Mouse (Mus musculus): ENCODE measurements around the gene Pdlim7. TPM values are rescaled to one million over a fixed set of nuclear protein-coding genes. Genes with fewer than 3 reads are reported as not detected.

Gene Pdlim7
- polyA plus RNA-seq, 1 experiment from 2014 or later = 200 TPM

DNA sequence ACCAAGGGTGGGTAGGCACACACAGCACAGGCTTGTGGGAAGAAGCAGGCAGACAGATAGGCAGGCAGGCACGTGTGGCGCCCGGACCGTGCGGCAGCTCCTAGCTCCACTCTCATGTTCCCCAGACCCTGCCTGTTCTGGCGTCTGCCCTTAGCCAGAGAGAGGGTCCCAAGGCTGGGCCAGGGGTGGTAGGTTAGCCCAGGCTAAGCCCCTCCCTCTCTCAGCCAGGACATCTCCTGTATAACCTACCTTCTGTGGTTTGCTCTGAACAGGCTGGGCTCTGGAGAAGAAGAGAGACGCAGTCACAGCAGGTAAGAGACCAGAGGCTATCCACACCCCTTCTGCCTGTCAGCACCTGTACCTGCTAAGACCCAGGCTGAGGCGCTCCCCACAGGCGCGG lies 4.9 kb downstream of the Pdlim7 start:
- 95% methylated on average over 10 of the region's 10 CpGs for WGBS
- Histone ChIP-seq H3K4me1 (ENCODE audit: control insufficient read depth, insufficient read depth, low read length) (peaks cover 30% of the 10 kb centered on the region), H3K4me3 (ENCODE audit: low read length) (no peak overlapping the region), H3K4me2 (ENCODE audit: low read depth, low read length) (no peak overlapping the region), H3K27me3 (replicated peaks; ENCODE audit: control insufficient read depth, insufficient read depth, low read length) (no peaks in the 10 kb centered on the region), H3K9me3 (ENCODE audit: control insufficient read depth, low read length) (no peaks in the 10 kb centered on the region), H3K36me3 (ENCODE audit: control insufficient read depth, insufficient read depth, low read length) (peaks cover 32% of the 10 kb centered on the region), H3K27ac (ENCODE audit: low read length) (no peak overlapping the region), H3K9ac (ENCODE audit: low read depth, low read length) (no peak overlapping the region)
- no peak for ATAC-seq

DNA sequence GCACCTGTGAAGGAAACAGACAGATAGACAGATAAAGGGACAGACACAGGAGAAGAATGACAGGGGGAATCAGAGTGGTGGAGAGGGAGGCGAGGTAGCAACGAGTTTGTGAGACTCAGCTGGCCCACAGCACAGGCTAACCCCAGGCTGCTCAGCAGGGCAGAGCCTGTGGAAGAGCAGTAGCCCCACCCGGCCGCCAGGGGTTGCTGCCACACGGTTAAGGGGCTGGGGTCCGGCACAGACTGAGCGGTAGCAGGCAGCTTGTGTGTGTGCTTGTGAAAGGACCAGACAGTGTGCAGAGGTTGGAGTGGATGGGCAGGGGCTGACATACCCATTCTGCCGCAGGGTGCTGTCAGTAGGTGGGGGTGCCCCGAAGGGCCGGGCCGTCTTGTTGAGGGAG lies 5.6 kb downstream of the Pdlim7 start:
- Histone ChIP-seq H3K4me1 (ENCODE audit: control insufficient read depth, insufficient read depth, low read length) (peaks cover 30% of the 10 kb centered on the region), H3K27me3 (replicated peaks; ENCODE audit: control insufficient read depth, insufficient read depth, low read length) (no peaks in the 10 kb centered on the region), H3K27ac (ENCODE audit: low read length) (no peak overlapping the region), H3K4me2 (ENCODE audit: low read depth, low read length) (no peak overlapping the region), H3K9me3 (ENCODE audit: control insufficient read depth, low read length) (no peaks in the 10 kb centered on the region), H3K36me3 (ENCODE audit: control insufficient read depth, insufficient read depth, low read length) (peaks cover 38% of the 10 kb centered on the region), H3K9ac (ENCODE audit: low read depth, low read length) (no peak overlapping the region), H3K4me3 (ENCODE audit: low read length) (no peak overlapping the region)
- 74% methylated on average over 11 of the region's 11 CpGs for WGBS
- ATAC-seq = no peak

DNA sequence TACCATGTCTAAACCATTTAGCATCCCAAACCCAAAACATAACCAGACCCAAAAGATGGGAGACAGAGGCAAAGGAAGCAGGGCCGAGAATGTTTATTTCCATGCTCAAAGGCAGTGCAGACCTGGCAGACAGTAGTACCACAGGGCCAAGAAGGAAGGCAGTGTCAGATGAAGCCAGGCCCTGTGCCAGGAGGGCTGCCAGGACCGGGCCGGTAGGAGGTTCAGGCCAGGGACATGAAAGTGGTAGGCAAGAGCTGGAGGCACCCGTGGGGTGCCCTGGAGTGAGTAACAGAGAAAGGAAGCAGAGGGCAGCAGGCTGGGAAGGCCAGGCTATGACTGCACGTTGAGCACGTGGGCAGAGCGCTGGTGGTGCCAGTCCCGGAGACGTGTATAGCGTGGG lies 6.8 kb downstream of the Pdlim7 start:
- H3K9ac ChIP-seq (ENCODE audit: low read depth, low read length) = no peak overlapping the region; the same call in 1 of the 2 replicates

GRCm38 (mm10) chr13:55505810-55506209 lies 7.7 kb downstream of the Pdlim7 start:
- no peak overlapping the region for H3K4me2 ChIP-seq (ENCODE audit: low read depth, low read length)
- WGBS = 92% methylated on average over 9 of the region's 9 CpGs
- no peak overlapping the region for H3K9ac ChIP-seq (ENCODE audit: low read depth, low read length)
- peaks cover 11% of the 10 kb centered on the region for H3K4me1 ChIP-seq (ENCODE audit: control insufficient read depth, insufficient read depth, low read length)
- no peaks in the 10 kb centered on the region for H3K9me3 ChIP-seq (ENCODE audit: control insufficient read depth, low read length)
- no peak overlapping the region for H3K4me3 ChIP-seq (ENCODE audit: low read length)
- H3K27ac ChIP-seq (ENCODE audit: low read length) = no peak overlapping the region
- H3K27me3 ChIP-seq (replicated peaks; ENCODE audit: control insufficient read depth, insufficient read depth, low read length) = no peaks in the 10 kb centered on the region
- no peak for ATAC-seq
- H3K36me3 ChIP-seq (ENCODE audit: control insufficient read depth, insufficient read depth, low read length) = peaks cover 41% of the 10 kb centered on the region

More for the DNA sequence above, 6.8 kb downstream of the Pdlim7 start:
- no peak overlapping the region for H3K4me2 ChIP-seq (ENCODE audit: low read depth, low read length)
- H3K27me3 ChIP-seq (replicated peaks; ENCODE audit: control insufficient read depth, insufficient read depth, low read length) = no peaks in the 10 kb centered on the region
- no peak overlapping the region for H3K27ac ChIP-seq (ENCODE audit: low read length)
- no peak overlapping the region for H3K4me3 ChIP-seq (ENCODE audit: low read length)
- no peaks in the 10 kb centered on the region for H3K9me3 ChIP-seq (ENCODE audit: control insufficient read depth, low read length)
- WGBS = 86% methylated on average over 10 of the region's 10 CpGs
- ATAC-seq = no peak
- peaks cover 20% of the 10 kb centered on the region for H3K4me1 ChIP-seq (ENCODE audit: control insufficient read depth, insufficient read depth, low read length)
- H3K36me3 ChIP-seq (ENCODE audit: control insufficient read depth, insufficient read depth, low read length) = peaks cover 41% of the 10 kb centered on the region

DNA sequence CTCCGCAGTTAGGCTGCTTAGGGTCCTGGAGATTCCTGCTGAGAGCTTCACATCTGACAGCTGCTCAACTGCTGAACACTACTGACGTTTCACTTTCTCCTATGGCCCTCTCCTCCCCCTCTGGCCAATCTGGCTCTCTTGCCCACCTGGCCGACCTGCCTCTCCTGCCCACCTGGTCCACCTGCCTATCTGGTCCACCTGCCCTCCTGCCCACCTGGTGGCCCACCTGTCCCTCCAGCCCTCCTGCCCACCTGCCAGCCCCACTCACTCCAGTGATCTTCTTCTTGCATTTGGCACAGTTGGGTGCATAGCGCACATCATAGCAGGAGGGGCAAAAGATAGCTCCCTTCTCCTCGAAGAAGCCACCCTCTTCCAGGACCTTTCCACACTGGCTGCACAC lies 9.1 kb downstream of the Pdlim7 start:
- Histone ChIP-seq H3K27ac (ENCODE audit: low read length) (no peak overlapping the region), H3K4me2 (ENCODE audit: low read depth, low read length) (no peak overlapping the region), H3K4me1 (ENCODE audit: control insufficient read depth, insufficient read depth, low read length) (0 out of 2 replicates have a peak, but pooled peaks cover 2% of the 10 kb centered on the region), H3K9ac (ENCODE audit: low read depth, low read length) (no peak overlapping the region), H3K9me3 (ENCODE audit: control insufficient read depth, low read length) (no peaks in the 10 kb centered on the region), H3K36me3 (ENCODE audit: control insufficient read depth, insufficient read depth, low read length) (peaks cover 41% of the 10 kb centered on the region), H3K4me3 (ENCODE audit: low read length) (no peak overlapping the region), H3K27me3 (replicated peaks; ENCODE audit: control insufficient read depth, insufficient read depth, low read length) (no peaks in the 10 kb centered on the region)
- 84% methylated on average over 5 of the region's 5 CpGs for WGBS
- ATAC-seq = no peak

DNA sequence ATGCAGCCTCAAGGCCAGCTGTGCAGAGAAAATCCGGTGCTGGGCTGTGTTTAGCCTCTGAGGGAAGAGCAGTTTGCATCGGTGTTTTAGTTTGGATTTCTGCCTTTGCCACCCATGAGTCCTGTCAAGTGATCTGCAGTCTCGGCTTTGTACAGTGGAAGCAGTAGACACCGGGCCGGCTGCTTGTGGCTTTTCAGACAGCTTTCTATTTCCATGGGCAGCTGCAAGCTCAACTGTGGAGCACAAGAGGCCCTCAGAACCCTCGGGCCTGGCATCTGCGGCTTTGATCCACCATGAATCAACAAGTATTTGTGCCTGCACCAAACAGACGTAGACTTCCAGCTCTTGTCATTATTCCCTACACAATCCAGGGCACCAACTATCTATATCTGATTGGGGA lies 11.1 kb downstream of the Pdlim7 start:
- Histone ChIP-seq H3K27ac (ENCODE audit: low read length) (no peak overlapping the region), H3K9ac (ENCODE audit: low read depth, low read length) (no peak overlapping the region), H3K4me2 (ENCODE audit: low read depth, low read length) (no peak overlapping the region), H3K9me3 (ENCODE audit: control insufficient read depth, low read length) (no peaks in the 10 kb centered on the region), H3K4me3 (ENCODE audit: low read length) (no peak overlapping the region), H3K27me3 (replicated peaks; ENCODE audit: control insufficient read depth, insufficient read depth, low read length) (no peaks in the 10 kb centered on the region), H3K4me1 (ENCODE audit: control insufficient read depth, insufficient read depth, low read length) (no peaks in the 10 kb centered on the region), H3K36me3 (ENCODE audit: control insufficient read depth, insufficient read depth, low read length) (peaks cover 34% of the 10 kb centered on the region)
- WGBS = 87% methylated on average over 8 of the region's 8 CpGs
- ATAC-seq = no peak

DNA sequence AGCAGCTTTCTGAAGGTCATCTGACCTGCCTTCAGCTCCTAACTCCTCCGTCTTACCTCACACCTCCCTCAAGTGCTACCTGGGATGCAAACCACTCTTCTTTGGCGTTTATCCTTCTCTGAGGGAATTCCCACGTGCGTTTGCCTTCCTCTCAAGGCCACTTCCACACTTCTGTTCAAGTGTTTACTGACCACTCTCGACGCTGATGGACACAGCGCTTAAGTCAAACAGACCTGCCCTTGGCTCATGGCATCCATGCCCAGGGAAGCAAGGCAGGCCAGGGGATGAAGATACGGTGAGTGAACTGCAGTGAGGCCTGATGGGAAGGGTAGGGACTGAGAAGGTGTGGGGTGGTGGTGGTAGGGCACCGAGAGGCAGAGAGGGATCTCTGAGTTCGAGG lies 12.9 kb downstream of the Pdlim7 start:
- H3K27ac ChIP-seq (ENCODE audit: low read length) = no peak overlapping the region
- ATAC-seq = no peak
- H3K36me3 ChIP-seq (ENCODE audit: control insufficient read depth, insufficient read depth, low read length) = peaks cover 23% of the 10 kb centered on the region
- H3K9ac ChIP-seq (ENCODE audit: low read depth, low read length) = no peak overlapping the region
- H3K27me3 ChIP-seq (replicated peaks; ENCODE audit: control insufficient read depth, insufficient read depth, low read length) = no peaks in the 10 kb centered on the region
- H3K4me1 ChIP-seq (ENCODE audit: control insufficient read depth, insufficient read depth, low read length) = peaks cover 10% of the 10 kb centered on the region; the same call in 1 of the 2 replicates
- no peak overlapping the region for H3K4me2 ChIP-seq (ENCODE audit: low read depth, low read length)
- H3K4me3 ChIP-seq (ENCODE audit: low read length) = no peak overlapping the region
- H3K9me3 ChIP-seq (ENCODE audit: control insufficient read depth, low read length) = no peaks in the 10 kb centered on the region
- 66% methylated on average over 10 of the region's 10 CpGs for WGBS

- WGBS = 61% methylated on average over 11 of the region's 11 CpGs
- no peak for ATAC-seq
- no peak overlapping the region for H3K4me3 ChIP-seq (ENCODE audit: low read length)
- peaks cover 14% of the 10 kb centered on the region for H3K36me3 ChIP-seq (ENCODE audit: control insufficient read depth, insufficient read depth, low read length)
- no peaks in the 10 kb centered on the region for H3K27me3 ChIP-seq (replicated peaks; ENCODE audit: control insufficient read depth, insufficient read depth, low read length)
- no peaks in the 10 kb centered on the region for H3K9me3 ChIP-seq (ENCODE audit: control insufficient read depth, low read length)
- H3K9ac ChIP-seq (ENCODE audit: low read depth, low read length) = no peak overlapping the region
- no peak overlapping the region for H3K27ac ChIP-seq (ENCODE audit: low read length)
- no peak overlapping the region for H3K4me2 ChIP-seq (ENCODE audit: low read depth, low read length)
- peaks cover 10% of the 10 kb centered on the region; the same call in 1 of the 2 replicates for H3K4me1 ChIP-seq (ENCODE audit: control insufficient read depth, insufficient read depth, low read length)
Observed at GRCm38 (mm10) chr13:55498906-55499305, 14.6 kb downstream of the Pdlim7 start.

DNA sequence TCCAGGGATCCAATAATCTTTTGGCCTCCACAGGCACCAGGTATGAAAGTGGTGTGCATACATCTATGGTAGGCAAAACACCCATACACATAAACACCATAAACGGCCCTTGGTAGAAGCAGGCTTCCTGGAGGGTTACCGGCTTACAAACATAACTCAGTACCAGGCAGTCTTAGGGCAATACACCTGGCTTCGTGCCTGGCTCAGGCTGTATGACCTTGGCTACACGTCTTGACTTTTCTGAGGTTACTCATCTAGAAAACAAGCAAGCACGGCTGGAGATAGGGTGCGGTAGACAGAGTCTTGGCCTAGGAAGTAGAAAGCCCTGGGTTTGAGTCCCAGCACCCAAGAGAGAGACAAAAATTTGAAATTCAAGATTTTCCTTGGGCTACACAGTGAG lies 16.8 kb downstream of the Pdlim7 start:
- Histone ChIP-seq H3K9me3 (ENCODE audit: control insufficient read depth, low read length) (no peaks in the 10 kb centered on the region), H3K36me3 (ENCODE audit: control insufficient read depth, insufficient read depth, low read length) (peaks cover 4% of the 10 kb centered on the region; the same call in 1 of the 2 replicates), H3K27ac (ENCODE audit: low read length) (no peak overlapping the region), H3K4me3 (ENCODE audit: low read length) (no peak overlapping the region), H3K4me2 (ENCODE audit: low read depth, low read length) (no peak overlapping the region), H3K9ac (ENCODE audit: low read depth, low read length) (no peak overlapping the region), H3K4me1 (ENCODE audit: control insufficient read depth, insufficient read depth, low read length) (peaks cover 10% of the 10 kb centered on the region; the same call in 1 of the 2 replicates), H3K27me3 (replicated peaks; ENCODE audit: control insufficient read depth, insufficient read depth, low read length) (no peaks in the 10 kb centered on the region)
- 80% methylated on average over 6 of the region's 6 CpGs for WGBS
- ATAC-seq = no peak

- Histone ChIP-seq H3K4me1 (ENCODE audit: control insufficient read depth, insufficient read depth, low read length) (peaks cover 10% of the 10 kb centered on the region; the same call in 1 of the 2 replicates), H3K4me2 (ENCODE audit: low read depth, low read length) (no peak overlapping the region), H3K9ac (ENCODE audit: low read depth, low read length) (no peak overlapping the region), H3K9me3 (ENCODE audit: control insufficient read depth, low read length) (no peaks in the 10 kb centered on the region), H3K27ac (ENCODE audit: low read length) (no peak overlapping the region), H3K4me3 (ENCODE audit: low read length) (no peak overlapping the region), H3K27me3 (replicated peaks; ENCODE audit: control insufficient read depth, insufficient read depth, low read length) (no peaks in the 10 kb centered on the region), H3K36me3 (ENCODE audit: control insufficient read depth, insufficient read depth, low read length) (peaks cover 4% of the 10 kb centered on the region; the same call in 1 of the 2 replicates)
- WGBS = 37% methylated on average over 4 of the region's 4 CpGs
- ATAC-seq = no peak
Observed at GRCm38 (mm10) chr13:55495702-55496101, 17.8 kb downstream of the Pdlim7 start.

Data from intestine, embryonic 16.5 days (tissue).